Mouse (Mus musculus) small intestine, adult 2 months (tissue): ENCODE results near the gene Rab29.

Source experiments
- CTCF ChIP-seq: fragments of 200-500 bp; IDR thresholded peaks from 2 replicates; pipeline ENCODE4 v1.5.1; 2012; ENCODE audit warnings: low read depth, mild to moderate bottlenecking, control low read depth, inconsistent platforms, low read length, moderate library complexity, mixed read lengths; ENCODE audit not compliant: insufficient replicate concordance, insufficient read length; ENCODE audit errors: extremely low read depth
- POLR2A ChIP-seq: fragments of 200-500 bp; IDR thresholded peaks from 2 replicates; pipeline ENCODE4 v1.6.1; 2012; ENCODE audit warnings: low read depth, mild to moderate bottlenecking, control low read depth, inconsistent platforms, low read length, moderate library complexity

DNA sequence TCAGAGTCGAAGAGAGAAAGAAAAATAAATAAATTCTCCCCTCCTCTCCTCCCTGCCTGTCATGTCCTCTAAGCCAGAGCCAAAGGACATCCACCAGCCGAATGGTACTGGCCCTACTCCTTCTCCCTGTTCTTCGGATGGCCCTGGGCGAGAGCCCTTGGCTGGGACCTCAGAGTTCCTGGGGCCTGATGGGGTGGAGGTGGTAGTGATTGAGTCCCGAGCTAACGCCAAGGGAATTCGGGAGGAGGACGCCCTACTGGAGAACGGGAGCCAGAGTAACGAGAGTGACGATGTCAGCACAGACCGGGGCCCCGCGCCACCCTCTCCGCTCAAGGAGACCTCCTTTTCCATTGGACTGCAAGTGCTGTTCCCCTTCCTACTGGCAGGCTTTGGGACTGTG lies 36.5 kb upstream of the Rab29 start:
- TF ChIP-seq POLR2A: no peak
- no peak for TF ChIP-seq CTCF
